ENCODE assay signal across 9 mouse cellular contexts in genomic region chrX:164787293-164787692, GRCm38 (mm10).
DNase-seq lines count a peak whose midpoint lies in the region; ATAC-seq and TF ChIP-seq lines count a peak whose summit lies in the region.
"Had no signal": no experiment of that assay in that cellular context is flagged by ENCODE, and none has a peak within 500 bp of the region (broad histone marks: within the 10 kb centered on the region; RNA-seq: fewer than 3 reads in every experiment).

No protein-coding gene starts in this region.

- no peaks in the 10 kb centered on the region for H3K27me3 ChIP-seq in liver, postnatal 0 days (ENCODE audit: insufficient read depth, low read length)

- H3K4me2 ChIP-seq in liver, postnatal 0 days (ENCODE audit: low read depth, low read length) = no peak overlapping the region

- H3K4me3 ChIP-seq in liver, postnatal 0 days (ENCODE audit: low read depth, low read length) = no peak overlapping the region
- H3K4me3 ChIP-seq: erythroblast, embryonic 14.5 days had no signal

- WGBS in liver, postnatal 0 days (ENCODE audit: insufficient replicate concordance) = 50% methylated on average over 3 of the region's 3 CpGs

- no peak overlapping the region for H3K27ac ChIP-seq in liver, postnatal 0 days (ENCODE audit: low read depth)

- H3K9me3 ChIP-seq in liver, postnatal 0 days (ENCODE audit: low read length) = no peaks in the 10 kb centered on the region

- no peak overlapping the region for H3K9ac ChIP-seq in liver, postnatal 0 days (replicated peaks)

- peak; percentile 10 for DNase-seq in adrenal gland, postnatal 14 days
- DNase-seq in adrenal gland, adult 18-20 months (ENCODE audit: low spot score in 2 of 2) = no peak
- DNase-seq in liver, postnatal 0 days = no peak
- DNase-seq in liver = no peak
- DNase-seq in fat pad, adult 2 months (ENCODE audit: extremely low read depth, low read depth, low spot score) = peak; percentile 7
- peak; percentile 0 to 5 for DNase-seq in natural killer cell, adult 2 months (ENCODE audit: low spot score in 2 of 2)
- DNase-seq in thymus, postnatal 36 days = no peak
- DNase-seq in ovary, postnatal 14 days (ENCODE audit: low spot score) = no peak

- no peak for ATAC-seq in liver, postnatal 0 days

- TF ChIP-seq EP300 in liver, postnatal 0 days (IDR thresholded peaks at IDR 0.05; ENCODE audit: low read depth) = no peak

- no peaks in the 10 kb centered on the region for H3K4me1 ChIP-seq in liver, postnatal 0 days (ENCODE audit: insufficient read depth)

- TF ChIP-seq CTCF in liver, postnatal 0 days (IDR thresholded peaks at IDR 0.05; ENCODE audit: low read depth) = peak; percentile 47

- H3K36me3 ChIP-seq in liver, postnatal 0 days (replicated peaks; ENCODE audit: insufficient read depth, low read length) = no peaks in the 10 kb centered on the region

Comparison
In these comparisons a context has a peak if more than half of its experiments do, and no peak if none do; other contexts are left out.
1. DNase-seq: peak in adrenal gland, postnatal 14 days (single experiment), fat pad, adult 2 months (single experiment) and natural killer cell, adult 2 months (2 of 2); none in adrenal gland, adult 18-20 months (0 of 2), liver, postnatal 0 days (single experiment), liver (single experiment), thymus, postnatal 36 days (0 of 2) and ovary, postnatal 14 days (single experiment).